Mouse (Mus musculus): ENCODE results near the gene Cnnm2. TPM values are rescaled to one million over a fixed set of nuclear protein-coding genes. Genes with fewer than 3 reads are reported as not detected.
A peak's percentile ranks its signal among the peaks of the same experiment; 100 is the strongest.

Cnnm2 gene
- polyA plus RNA-seq, 1 experiment from 2014 or later: 3.8 TPM

GRCm38 (mm10) chr19:46908977-46909376 lies 147.6 kb downstream of the Cnnm2 start:
- no peak overlapping the region for H3K27ac ChIP-seq (ENCODE audit: low read depth)
- no peaks in the 10 kb centered on the region for H3K27me3 ChIP-seq (ENCODE audit: insufficient read depth, low read length)
- H3K4me1 ChIP-seq (ENCODE audit: insufficient read depth): no peaks in the 10 kb centered on the region
- 73% methylated on average over 4 of the region's 4 CpGs for WGBS
- DNase-seq (no peak), ATAC-seq (ENCODE audit: insufficient read depth) (no peak)
- no peak overlapping the region for H3K4me2 ChIP-seq
- H3K9me3 ChIP-seq (ENCODE audit: low read depth, low read length): no peaks in the 10 kb centered on the region
- H3K9ac ChIP-seq: no peak overlapping the region
- no peak overlapping the region for H3K4me3 ChIP-seq (ENCODE audit: low read depth, low read length)
- peaks cover 9% of the 10 kb centered on the region; the same call in 1 of the 2 replicates for H3K36me3 ChIP-seq (ENCODE audit: insufficient read depth)
- TF ChIP-seq CTCF (IDR thresholded peaks at IDR 0.05; ENCODE audit: low read depth): no peak

- ATAC-seq (ENCODE audit: insufficient read depth): no peak
- TF ChIP-seq CTCF (IDR thresholded peaks at IDR 0.05; ENCODE audit: low read depth): no peak
- WGBS: 73% methylated on average over 3 of the region's 3 CpGs
These were observed 150.1 kb downstream of the Cnnm2 start for GRCm38 (mm10) chr19:46911492-46911891.

GRCm38 (mm10) chr19:46913626-46914025 lies 152.2 kb downstream of the Cnnm2 start:
- Histone ChIP-seq H3K36me3 (ENCODE audit: insufficient read depth) (0 out of 2 replicates have a peak, but pooled peaks cover 3% of the 10 kb centered on the region), H3K27me3 (ENCODE audit: insufficient read depth, low read length) (no peaks in the 10 kb centered on the region), H3K27ac (ENCODE audit: low read depth) (no peak overlapping the region), H3K9me3 (ENCODE audit: low read depth, low read length) (no peaks in the 10 kb centered on the region), H3K4me1 (ENCODE audit: insufficient read depth) (no peaks in the 10 kb centered on the region), H3K4me3 (ENCODE audit: low read depth, low read length) (no peak overlapping the region), H3K4me2 (no peak overlapping the region), H3K9ac (no peak overlapping the region)
- TF ChIP-seq CTCF (IDR thresholded peaks at IDR 0.05; ENCODE audit: low read depth): no peak
- 88% methylated on average over 11 of the region's 11 CpGs for WGBS
- DNase-seq (no peak), ATAC-seq (ENCODE audit: insufficient read depth) (no peak)

More at GRCm38 (mm10) chr19:46911492-46911891, 150.1 kb downstream of the Cnnm2 start:
- Histone ChIP-seq H3K4me2 (no peak overlapping the region), H3K9me3 (ENCODE audit: low read depth, low read length) (no peaks in the 10 kb centered on the region), H3K27ac (ENCODE audit: low read depth) (no peak overlapping the region), H3K4me1 (ENCODE audit: insufficient read depth) (no peaks in the 10 kb centered on the region), H3K9ac (no peak overlapping the region), H3K36me3 (ENCODE audit: insufficient read depth) (0 out of 2 replicates have a peak, but pooled peaks cover 5% of the 10 kb centered on the region), H3K27me3 (ENCODE audit: insufficient read depth, low read length) (no peaks in the 10 kb centered on the region), H3K4me3 (ENCODE audit: low read depth, low read length) (no peak overlapping the region)
- no peak for DNase-seq

GRCm38 (mm10) chr19:46915406-46916080 lies 154.1 kb downstream of the Cnnm2 start:
- H3K4me2 ChIP-seq: no peak overlapping the region
- 75% methylated on average over 9 of the region's 9 CpGs for WGBS
- H3K27ac ChIP-seq (ENCODE audit: low read depth): no peak overlapping the region
- no peaks in the 10 kb centered on the region for H3K27me3 ChIP-seq (ENCODE audit: insufficient read depth, low read length)
- TF ChIP-seq CTCF (IDR thresholded peaks at IDR 0.05; ENCODE audit: low read depth): no peak
- H3K9me3 ChIP-seq (ENCODE audit: low read depth, low read length): no peaks in the 10 kb centered on the region
- ATAC-seq (ENCODE audit: insufficient read depth) (no peak), DNase-seq (peak; percentile 16)
- H3K4me3 ChIP-seq (ENCODE audit: low read depth, low read length): no peak overlapping the region
- H3K4me1 ChIP-seq (ENCODE audit: insufficient read depth): no peaks in the 10 kb centered on the region
- 0 out of 2 replicates have a peak, but pooled peaks cover 3% of the 10 kb centered on the region for H3K36me3 ChIP-seq (ENCODE audit: insufficient read depth)
- H3K9ac ChIP-seq: no peak overlapping the region

- H3K9ac ChIP-seq: no peak overlapping the region
- no peak overlapping the region for H3K4me3 ChIP-seq (ENCODE audit: low read depth, low read length)
- TF ChIP-seq CTCF (IDR thresholded peaks at IDR 0.05; ENCODE audit: low read depth): no peak
- ATAC-seq (ENCODE audit: insufficient read depth): no peak
- 77% methylated on average over 6 of the region's 6 CpGs for WGBS
- H3K27me3 ChIP-seq (ENCODE audit: insufficient read depth, low read length): no peaks in the 10 kb centered on the region
- no peak overlapping the region for H3K4me2 ChIP-seq
- H3K4me1 ChIP-seq (ENCODE audit: insufficient read depth): no peaks in the 10 kb centered on the region
- no peak for DNase-seq
- H3K27ac ChIP-seq (ENCODE audit: low read depth): no peak overlapping the region
- peaks cover 7% of the 10 kb centered on the region; the same call in 1 of the 2 replicates for H3K36me3 ChIP-seq (ENCODE audit: insufficient read depth)
- H3K9me3 ChIP-seq (ENCODE audit: low read depth, low read length): no peaks in the 10 kb centered on the region
These were observed 159.2 kb downstream of the Cnnm2 start for GRCm38 (mm10) chr19:46920571-46920970.

GRCm38 (mm10) chr19:46926357-46926756 lies 165.0 kb downstream of the Cnnm2 start:
- ATAC-seq (ENCODE audit: insufficient read depth) (no peak), DNase-seq (no peak)
- H3K27ac ChIP-seq (ENCODE audit: low read depth): no peak overlapping the region
- 40% methylated on average over 4 of the region's 4 CpGs for WGBS
- no peak overlapping the region for H3K4me2 ChIP-seq
- H3K36me3 ChIP-seq (ENCODE audit: insufficient read depth): peaks cover 4% of the 10 kb centered on the region; the same call in 1 of the 2 replicates
- no peaks in the 10 kb centered on the region for H3K27me3 ChIP-seq (ENCODE audit: insufficient read depth, low read length)
- H3K4me3 ChIP-seq (ENCODE audit: low read depth, low read length): no peak overlapping the region
- H3K9me3 ChIP-seq (ENCODE audit: low read depth, low read length): no peaks in the 10 kb centered on the region
- H3K4me1 ChIP-seq (ENCODE audit: insufficient read depth): peaks cover 8% of the 10 kb centered on the region; the same call in 1 of the 2 replicates
- no peak for TF ChIP-seq CTCF (IDR thresholded peaks at IDR 0.05; ENCODE audit: low read depth)
- H3K9ac ChIP-seq: no peak overlapping the region

GRCm38 (mm10) chr19:46926951-46927350 lies 165.6 kb downstream of the Cnnm2 start:
- H3K36me3 ChIP-seq (ENCODE audit: insufficient read depth): peaks cover 4% of the 10 kb centered on the region; the same call in 1 of the 2 replicates
- no peak overlapping the region for H3K4me3 ChIP-seq (ENCODE audit: low read depth, low read length)
- no peaks in the 10 kb centered on the region for H3K9me3 ChIP-seq (ENCODE audit: low read depth, low read length)
- no peak overlapping the region for H3K4me2 ChIP-seq
- ATAC-seq (ENCODE audit: insufficient read depth): no peak
- peak; percentile 35 for DNase-seq
- TF ChIP-seq CTCF (IDR thresholded peaks at IDR 0.05; ENCODE audit: low read depth): no peak
- 34% methylated on average over 5 of the region's 5 CpGs for WGBS
- H3K9ac ChIP-seq: no peak overlapping the region
- H3K4me1 ChIP-seq (ENCODE audit: insufficient read depth): peaks cover 8% of the 10 kb centered on the region; the same call in 1 of the 2 replicates
- H3K27me3 ChIP-seq (ENCODE audit: insufficient read depth, low read length): no peaks in the 10 kb centered on the region
- H3K27ac ChIP-seq (ENCODE audit: low read depth): peak overlapping the region; percentile 7; the same call in 1 of the 2 replicates
